Mouse (Mus musculus): ENCODE data around the gene Sycp1.

DNA sequence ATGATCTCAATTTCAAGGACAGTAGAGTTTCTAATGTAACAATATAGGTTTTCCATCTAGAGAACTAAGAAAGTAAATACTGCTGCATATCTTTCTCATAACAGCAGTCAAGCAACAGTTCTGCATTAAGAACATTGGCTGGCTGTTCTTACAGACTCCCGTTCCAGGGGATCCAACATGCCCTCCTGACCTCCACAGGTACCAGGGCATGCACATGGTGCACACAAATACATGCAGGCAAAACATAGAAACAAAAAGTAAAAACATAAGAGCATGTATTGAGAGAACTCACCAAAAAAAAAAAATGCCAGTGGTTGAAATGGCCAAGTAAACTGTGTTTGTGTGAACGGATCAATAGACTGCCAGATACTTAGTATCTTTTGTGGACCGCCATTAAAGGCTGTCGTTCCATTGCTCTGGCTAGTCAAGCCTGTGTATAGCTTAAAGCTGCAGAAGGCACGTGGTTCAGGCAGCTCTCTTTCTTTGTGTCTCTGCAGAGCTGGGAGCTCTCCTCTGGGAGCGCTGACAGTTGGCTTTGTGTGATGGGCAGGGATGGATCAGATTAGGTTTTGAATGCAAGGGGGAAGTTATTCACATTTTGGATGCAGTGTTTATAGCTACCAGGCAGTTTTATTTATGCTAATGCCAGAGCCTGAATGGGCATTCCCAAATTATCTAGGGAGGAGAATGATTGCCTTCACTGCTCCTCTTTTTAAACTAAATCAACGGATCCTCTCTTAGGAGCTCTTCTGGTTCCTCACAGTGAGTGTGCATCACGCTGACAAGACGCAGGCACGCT is 43.8 kb upstream of the Sycp1 start:
- TF ChIP-seq POLR2A (IDR thresholded peaks at IDR 0.05; ENCODE audit: insufficient read depth, low read depth, low read length) (no peak), CTCF (IDR thresholded peaks at IDR 0.05; ENCODE audit: insufficient read depth, low read depth, low read length) (no peak)

All from olfactory bulb, adult 2 months (tissue).